ENCODE assay signal across 10 mouse cellular contexts in the genomic region with DNA sequence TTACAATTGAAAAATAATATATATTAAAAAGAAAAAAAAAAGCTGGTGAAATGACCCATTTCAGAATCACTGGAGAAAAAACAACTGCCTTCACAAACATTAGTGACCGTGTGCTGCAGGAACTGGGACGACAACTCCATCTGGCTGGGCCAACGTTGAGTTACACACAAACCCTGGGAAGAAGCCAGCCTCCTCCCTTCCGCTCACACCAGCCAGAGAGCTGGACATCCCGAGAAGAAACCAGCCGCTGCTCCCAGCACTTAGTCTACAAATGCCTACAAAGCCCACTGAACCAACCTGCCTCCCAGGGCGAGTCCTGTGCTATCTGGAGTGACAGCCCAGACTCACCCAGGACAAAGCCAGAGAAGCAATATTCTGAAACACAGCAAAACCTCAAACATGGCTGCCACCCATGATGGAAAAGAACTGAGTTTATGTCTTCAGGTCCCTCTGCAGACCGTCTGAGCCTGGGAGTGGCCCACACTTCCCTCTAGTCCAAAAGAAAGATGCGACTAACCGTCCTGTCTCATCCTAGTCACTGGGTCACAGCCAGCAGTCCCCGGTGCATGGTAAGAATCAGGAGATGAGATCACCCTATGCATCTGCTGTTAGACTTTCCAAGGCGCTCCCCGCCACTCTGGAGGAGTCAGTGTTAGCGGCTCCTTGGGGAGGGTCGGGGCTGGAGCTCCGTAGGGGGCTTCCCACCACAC. TPM values are rescaled to one million over a fixed set of nuclear protein-coding genes. Genes with fewer than 3 reads are reported as not detected.
DNase-seq lines count a peak whose midpoint lies in the region; ATAC-seq lines count a peak whose summit lies in the region.
"Had no signal": no experiment of that assay in that cellular context is flagged by ENCODE, and none has a peak within 500 bp of the region (broad histone marks: within the 10 kb centered on the region; RNA-seq: fewer than 3 reads in every experiment).

No protein-coding gene starts in this region.

- DNase-seq in cerebellum, postnatal 10 days, result peak; percentile 72 to 78
- peak; percentile 11 for DNase-seq in right cerebral cortex, postnatal 14 days
- DNase-seq in right cerebral cortex, adult 2 months (ENCODE audit: low spot score in 2 of 2), result no peak
- peak; percentile 54 to 77 for DNase-seq in heart, adult 9 months (ENCODE audit: low spot score in 2 of 2)
- DNase-seq in skeletal muscle tissue, adult 2 months (ENCODE audit: low read depth, low spot score), result peak; percentile 88
- DNase-seq in layer of hippocampus, postnatal 25 days (ENCODE audit: extremely low spot score in 1 of 2, low spot score in 1 of 2), result no peak
- no peak for DNase-seq in thymus, postnatal 25 days

- no peak for ATAC-seq in cerebellum, adult (ENCODE audit: insufficient number of reproducible peaks, low FRiP score, low TSS enrichment)
- ATAC-seq: CD4-positive, CD25-positive, alpha-beta regulatory T cell, adult 4 months had no signal

RNA-seq across cellular contexts. Expression of gene Fbxo31, which starts 16.8 kb away (rescaled TPM):
- 100 to 1,000 TPM; 107 to 113 TPM for total RNA-seq in layer of hippocampus, postnatal 25 days (2021)

RNA-seq across cellular contexts. Expression of gene 1700018B08Rik, which starts 17.7 kb away (rescaled TPM):
- total RNA-seq in layer of hippocampus, postnatal 25 days (2021), result not detected
- total RNA-seq: left cerebral cortex, postnatal 36 days had no signal

RNA-seq across cellular contexts. Expression of gene Map1lc3b, which starts 28.4 kb away (rescaled TPM):
- 100 to 1,000 TPM; 160 to 197 TPM for total RNA-seq in layer of hippocampus, postnatal 25 days (2021)

Comparison
In these comparisons a context has a peak if more than half of its experiments do, and no peak if none do; other contexts are left out.
1. DNase-seq: peak in cerebellum, postnatal 10 days (2 of 2), right cerebral cortex, postnatal 14 days (single experiment), heart, adult 9 months (2 of 2) and skeletal muscle tissue, adult 2 months (single experiment); none in right cerebral cortex, adult 2 months (0 of 2), layer of hippocampus, postnatal 25 days (0 of 2) and thymus, postnatal 25 days (single experiment).